Mouse (Mus musculus): Measurements from ENCODE around the gene Gtf3c1.

Gene Gtf3c1

GRCm38 (mm10) chr7:125707186-125707585 lies 394 bp downstream of the Gtf3c1 start:
- no peak for DNase-seq (ENCODE audit: low read depth, low spot score)

DNA sequence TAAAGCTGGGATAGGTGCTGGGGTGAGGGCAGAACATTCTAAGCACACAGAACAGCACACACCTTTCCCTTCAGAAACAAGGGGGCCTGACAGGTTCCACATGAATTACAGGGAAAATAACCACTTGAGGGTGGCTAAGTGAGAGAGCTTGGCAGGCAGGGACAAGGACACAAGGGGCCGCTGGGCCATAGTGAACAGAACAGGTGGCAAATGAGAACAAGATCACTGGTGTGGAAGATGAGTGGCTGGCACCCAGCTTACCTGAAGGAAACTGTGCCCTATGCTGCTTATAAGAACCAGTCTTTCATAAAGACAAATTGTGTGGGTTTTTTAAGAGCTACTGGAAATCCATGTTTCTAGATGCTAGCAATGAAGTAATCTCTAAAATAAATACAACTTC lies 4.8 kb downstream of the Gtf3c1 start:
- DNase-seq (ENCODE audit: low read depth, low spot score), result no peak

GRCm38 (mm10) chr7:125694056-125694455 lies 13.5 kb downstream of the Gtf3c1 start:
- DNase-seq (ENCODE audit: low read depth, low spot score), result no peak

- no peak for DNase-seq (ENCODE audit: low read depth, low spot score)
Observed at GRCm38 (mm10) chr7:125690516-125690915, 17.1 kb downstream of the Gtf3c1 start.

DNA sequence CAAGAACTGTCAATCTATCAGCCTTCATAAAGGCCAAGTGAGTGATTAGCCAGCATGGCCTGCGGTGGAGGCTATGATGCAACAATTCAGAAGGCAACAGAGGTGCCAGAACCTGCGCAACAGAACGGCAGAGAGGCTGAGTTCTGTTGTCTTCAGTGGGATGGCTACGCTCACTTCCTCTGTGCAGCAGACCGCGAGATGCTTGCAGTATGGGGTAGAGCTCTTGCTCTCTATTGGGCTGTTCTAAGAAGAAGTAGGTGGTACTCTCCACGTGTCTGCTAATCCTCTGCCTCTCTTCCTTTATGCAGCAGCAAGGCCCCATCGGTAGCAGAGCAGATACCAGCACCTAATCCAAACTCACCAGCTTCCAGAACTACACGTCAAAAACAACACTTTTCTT lies 27.6 kb downstream of the Gtf3c1 start:
- no peak for DNase-seq (ENCODE audit: low read depth, low spot score)

GRCm38 (mm10) chr7:125678756-125679155 lies 28.8 kb downstream of the Gtf3c1 start:
- DNase-seq (ENCODE audit: low read depth, low spot score), result no peak

GRCm38 (mm10) chr7:125674916-125675315 lies 32.7 kb downstream of the Gtf3c1 start:
- DNase-seq (ENCODE audit: low read depth, low spot score), result peak; percentile 39

DNA sequence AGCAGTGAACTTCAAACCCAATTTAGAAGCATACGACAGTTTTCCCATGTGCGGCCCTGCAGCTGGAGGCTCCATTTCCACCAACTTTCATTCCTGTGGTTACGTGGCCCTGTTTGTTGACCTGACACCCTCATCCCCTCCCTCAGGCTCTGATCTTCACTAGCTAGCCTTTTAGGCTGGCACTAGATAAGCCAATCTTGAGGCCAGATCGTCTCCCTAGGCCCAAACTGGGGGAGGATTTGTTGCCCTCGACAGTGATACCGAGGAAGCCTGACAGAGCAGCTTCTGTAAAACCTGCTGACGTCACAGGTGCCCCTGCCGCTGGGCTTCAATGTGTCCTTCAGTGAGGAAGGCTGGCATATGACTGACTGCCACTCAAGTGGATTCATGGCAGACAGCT lies 36.2 kb downstream of the Gtf3c1 start:
- DNase-seq (ENCODE audit: low read depth, low spot score), result no peak

GRCm38 (mm10) chr7:125670865-125671264 lies 36.7 kb downstream of the Gtf3c1 start:
- no peak for DNase-seq (ENCODE audit: low read depth, low spot score)

- no peak for DNase-seq (ENCODE audit: low read depth, low spot score)
Observed at GRCm38 (mm10) chr7:125663654-125664053, 43.9 kb downstream of the Gtf3c1 start.

GRCm38 (mm10) chr7:125657511-125657910 lies 50.1 kb downstream of the Gtf3c1 start:
- no peak for DNase-seq (ENCODE audit: low read depth, low spot score)

- no peak for DNase-seq (ENCODE audit: low read depth, low spot score)
Observed at GRCm38 (mm10) chr7:125649013-125649412, 58.6 kb downstream of the Gtf3c1 start.

DNA sequence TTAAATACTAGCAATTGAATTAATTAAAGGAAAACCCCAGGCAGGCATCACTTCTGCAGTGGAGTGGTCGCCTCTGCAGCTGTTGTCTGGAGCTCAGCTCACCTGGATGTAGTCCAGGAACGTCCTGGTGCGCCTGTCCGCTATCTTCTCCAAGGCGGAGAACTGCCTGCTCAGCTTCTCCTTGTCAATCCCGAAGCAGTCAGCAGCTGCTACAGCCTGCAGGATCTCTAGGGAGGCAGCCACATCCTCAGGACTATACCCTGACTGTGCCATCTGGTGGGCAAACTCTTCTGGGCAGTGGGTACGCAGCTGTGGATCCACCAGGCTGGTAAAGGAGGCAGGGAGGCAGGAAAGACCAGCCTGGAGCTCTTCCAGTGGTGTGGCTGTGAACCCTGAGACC lies 62.2 kb downstream of the Gtf3c1 start:
- DNase-seq (ENCODE audit: low read depth, low spot score), result no peak

DNA sequence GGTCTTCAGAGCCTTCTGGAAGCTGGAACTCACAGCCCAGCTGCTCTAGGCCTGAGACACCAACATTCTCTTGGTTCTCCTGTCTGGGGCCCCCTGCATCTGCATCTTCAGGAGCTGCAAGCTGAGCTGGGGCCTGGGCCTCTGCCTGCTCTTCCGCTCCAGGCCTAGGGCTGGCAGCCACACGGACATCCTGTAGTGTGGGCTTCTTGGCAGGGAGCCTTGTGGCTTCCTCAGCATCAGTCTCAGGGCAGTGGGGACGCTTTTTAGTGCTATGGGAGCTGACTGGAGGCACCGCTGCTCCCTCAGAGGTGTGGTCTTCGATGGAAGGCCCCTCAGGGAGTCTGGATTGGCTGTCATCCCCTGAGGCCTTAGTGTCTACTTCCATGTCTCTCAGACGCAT lies 63.7 kb downstream of the Gtf3c1 start:
- DNase-seq (ENCODE audit: low read depth, low spot score), result no peak

DNA sequence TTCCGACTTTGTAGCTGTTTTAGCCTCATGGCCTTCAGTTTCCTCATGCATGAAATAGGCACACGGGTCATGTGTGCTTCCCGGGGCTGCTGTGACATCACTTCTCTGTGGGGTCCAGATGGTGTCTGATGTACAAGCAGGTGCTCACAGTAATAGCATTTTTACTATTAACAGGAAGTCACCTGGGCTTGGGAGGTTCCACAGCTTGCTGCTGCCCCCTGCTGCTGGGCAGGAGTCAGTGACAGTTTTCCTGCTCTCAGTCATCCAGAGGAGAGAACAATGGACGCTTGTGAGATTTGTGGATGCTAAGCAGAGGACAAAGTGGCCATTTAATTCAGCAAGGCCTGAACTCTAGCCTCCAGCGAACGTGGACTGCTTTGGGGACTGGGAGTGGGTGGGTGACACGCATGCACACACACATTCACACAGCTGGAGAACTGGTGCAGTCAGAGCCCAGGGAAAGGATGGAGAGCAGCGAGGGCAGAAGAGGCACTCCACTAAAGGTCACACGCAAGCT lies 68.7 kb downstream of the Gtf3c1 start:
- peak; percentile 33 for DNase-seq (ENCODE audit: low read depth, low spot score)

DNA sequence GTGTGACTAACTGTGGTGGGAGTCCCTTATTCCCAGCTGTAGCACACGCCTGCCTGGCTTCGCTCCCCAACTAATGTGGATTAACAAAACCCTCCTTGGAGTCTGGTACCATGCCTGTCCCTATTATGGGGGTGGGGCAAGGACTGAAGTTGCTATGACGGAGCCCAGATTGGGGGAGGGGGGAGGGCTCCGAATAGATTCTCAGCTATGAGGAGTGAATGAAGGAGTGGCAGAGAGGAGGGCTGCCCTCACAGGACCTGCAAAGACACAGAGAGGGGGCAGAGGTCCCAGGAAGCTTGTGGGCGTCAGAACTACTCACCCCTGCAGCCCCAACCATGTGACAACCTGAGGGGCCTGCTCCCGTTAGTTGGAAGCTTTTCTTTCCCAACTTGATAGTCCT lies 69.2 kb downstream of the Gtf3c1 start:
- DNase-seq (ENCODE audit: low read depth, low spot score), result no peak

- no peak for DNase-seq (ENCODE audit: low read depth, low spot score)
Observed at GRCm38 (mm10) chr7:125637220-125638140, 70.1 kb downstream of the Gtf3c1 start.

GRCm38 (mm10) chr7:125630989-125631388 lies 76.6 kb downstream of the Gtf3c1 start:
- DNase-seq (ENCODE audit: low read depth, low spot score), result no peak

DNA sequence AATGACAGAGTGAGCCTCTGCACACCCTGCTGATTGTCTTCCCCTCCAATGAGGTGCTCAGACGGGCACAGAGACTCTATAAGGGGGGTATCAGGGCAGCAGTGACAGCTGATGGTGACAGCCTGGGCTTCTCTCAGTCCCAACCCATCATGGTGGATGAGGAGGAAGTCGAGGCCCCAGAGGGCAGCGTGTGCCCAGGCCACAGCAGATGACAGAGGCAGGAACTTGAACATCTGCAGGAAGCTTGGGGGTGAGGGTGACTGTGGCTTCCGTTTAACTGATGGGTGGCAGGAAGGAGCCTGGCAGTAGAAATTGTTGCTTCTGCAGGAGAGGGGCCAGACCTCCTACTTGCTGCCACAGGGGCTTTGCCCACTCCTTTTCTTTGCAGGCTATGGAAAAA lies 77.3 kb downstream of the Gtf3c1 start:
- no peak for DNase-seq (ENCODE audit: low read depth, low spot score)

DNA sequence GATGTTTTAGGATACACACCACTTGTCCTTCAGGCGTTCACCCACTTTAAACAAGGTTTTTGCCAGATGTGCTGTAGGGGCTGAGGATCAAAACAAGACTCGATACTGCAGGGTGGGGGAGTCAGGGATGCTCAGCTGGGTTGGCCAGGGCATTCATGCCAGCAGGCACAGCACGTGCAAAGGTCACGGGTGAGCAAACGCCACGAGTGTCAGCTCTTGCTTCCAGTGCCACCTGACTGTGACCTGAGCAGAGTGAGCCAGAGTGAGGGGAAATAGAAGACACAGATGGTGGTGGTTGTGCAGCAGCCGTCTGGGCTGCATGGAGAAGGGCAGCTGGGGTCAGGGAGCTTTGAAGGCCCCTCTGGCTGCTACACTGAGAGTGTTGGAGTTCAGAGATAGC lies 81.8 kb downstream of the Gtf3c1 start:
- DNase-seq (ENCODE audit: low read depth, low spot score), result no peak

GRCm38 (mm10) chr7:125625219-125625618 lies 82.4 kb downstream of the Gtf3c1 start:
- no peak for DNase-seq (ENCODE audit: low read depth, low spot score)

GRCm38 (mm10) chr7:125622741-125623685 lies 84.6 kb downstream of the Gtf3c1 start:
- DNase-seq (ENCODE audit: low read depth, low spot score), result no peak
